Mouse (Mus musculus) neural tube, embryonic 13.5 days (tissue): ENCODE measurements at regions not wholly inside any gene's neighbourhood (a gene's known extent, or its start where the extent isn't known, plus 50 kb on each side); places are given as distances from the start of the nearest gene placed in this dataset.

Experiments used
- ATAC-seq: fragments of 200-750 bp; cut with Nextera tagmentation; 2 replicates; pipeline ENCODE4 v1.8.0; 2017; ENCODE audit warnings: low read depth, mild to moderate bottlenecking, moderate TSS enrichment, moderate library complexity
- H3K27ac ChIP-seq: fragments of 300-500 bp; sonication (generic); replicated peaks from 2 replicates; pipeline ENCODE4 v1.5.1; 2015; ENCODE audit warnings: moderate library complexity, mild to moderate bottlenecking, inconsistent platforms
- H3K27me3 ChIP-seq: fragments of 300-500 bp; sonication (generic); 2 replicates; pipeline ENCODE4 v1.6.1; 2015; ENCODE audit warnings: mild to moderate bottlenecking, inconsistent platforms
- H3K36me3 ChIP-seq: fragments of 300-500 bp; sonication (generic); 2 replicates; pipeline ENCODE4 v1.6.1; 2015; ENCODE audit warnings: mild to moderate bottlenecking, inconsistent platforms
- H3K4me1 ChIP-seq: fragments of 300-500 bp; sonication (generic); replicated peaks from 2 replicates; pipeline ENCODE4 v1.6.1; 2015; ENCODE audit warnings: inconsistent platforms
- H3K4me2 ChIP-seq: fragments of 300-500 bp; sonication (generic); 2 replicates; pipeline ENCODE4 v1.6.1; 2015; ENCODE audit warnings: inconsistent platforms, mild to moderate bottlenecking, moderate library complexity
- H3K4me3 ChIP-seq: fragments of 300-500 bp; sonication (generic); 2 replicates; pipeline ENCODE4 v1.5.1; 2015; ENCODE audit warnings: mild to moderate bottlenecking, inconsistent platforms
- H3K9ac ChIP-seq: fragments of 300-500 bp; sonication (generic); 2 replicates; pipeline ENCODE4 v1.6.1; 2015; ENCODE audit warnings: moderate library complexity, mild to moderate bottlenecking, inconsistent platforms
- H3K9me3 ChIP-seq: fragments of 300-500 bp; sonication (generic); 2 replicates; pipeline ENCODE4 v1.6.1; 2016; ENCODE audit warnings: inconsistent platforms
- WGBS: fragments of 180-500 bp; shearing (Covaris S2); methylation state at CpG from one replicate; pipeline ENCODE4 v1.1.7; 2015; 5-methylcytosine and 5-hydroxymethylcytosine counted together

GRCm38 (mm10) chrX:16421159-16421558 lies 101.5 kb upstream of the Cypt1 start:
- Histone ChIP-seq H3K27ac (no peak overlapping the region), H3K36me3 (no peaks in the 10 kb centered on the region), H3K4me2 (no peak overlapping the region), H3K4me3 (no peak overlapping the region), H3K9ac (no peak overlapping the region), H3K27me3 (no peaks in the 10 kb centered on the region), H3K9me3 (no peaks in the 10 kb centered on the region), H3K4me1 (no peaks in the 10 kb centered on the region)
- 0 out of 2 replicates have a peak, but pooled peaks have one; percentile 47 for ATAC-seq

- H3K27ac ChIP-seq, result no peak overlapping the region
- no peak for ATAC-seq
- H3K36me3 ChIP-seq, result no peaks in the 10 kb centered on the region
These were observed 101.0 kb upstream of the Cypt1 start for GRCm38 (mm10) chrX:16421663-16422062.

GRCm38 (mm10) chrX:16438088-16438487 lies 84.6 kb upstream of the Cypt1 start:
- Histone ChIP-seq H3K27me3 (no peaks in the 10 kb centered on the region), H3K9ac (no peak overlapping the region), H3K4me1 (no peaks in the 10 kb centered on the region), H3K27ac (no peak overlapping the region), H3K4me2 (no peak overlapping the region), H3K4me3 (no peak overlapping the region), H3K9me3 (no peaks in the 10 kb centered on the region), H3K36me3 (no peaks in the 10 kb centered on the region)
- 92% methylated on average over 1 of the region's 1 CpGs for WGBS
- ATAC-seq, result no peak

More at GRCm38 (mm10) chrX:16421663-16422062, 101.0 kb upstream of the Cypt1 start:
- Histone ChIP-seq H3K4me1 (no peaks in the 10 kb centered on the region), H3K4me2 (no peak overlapping the region), H3K9ac (no peak overlapping the region), H3K4me3 (no peak overlapping the region), H3K27me3 (no peaks in the 10 kb centered on the region), H3K9me3 (no peaks in the 10 kb centered on the region)

- Histone ChIP-seq H3K9ac (no peak overlapping the region), H3K4me1 (no peaks in the 10 kb centered on the region), H3K27ac (no peak overlapping the region), H3K9me3 (no peaks in the 10 kb centered on the region), H3K4me2 (no peak overlapping the region), H3K27me3 (no peaks in the 10 kb centered on the region), H3K36me3 (no peaks in the 10 kb centered on the region), H3K4me3 (no peak overlapping the region)
- ATAC-seq, result 0 out of 2 replicates have a peak, but pooled peaks have one; percentile 43
- 7% methylated on average over 2 of the region's 2 CpGs for WGBS
These were observed 72.1 kb upstream of the Cypt1 start for GRCm38 (mm10) chrX:16450496-16451078.
